Mouse (Mus musculus) heart, adult 11 months (tissue): ENCODE measurements at regions not wholly inside any gene's neighbourhood (a gene's known extent, or its start where the extent isn't known, plus 50 kb on each side); places are given as distances from the start of the nearest gene placed in this dataset.

ENCODE experiments used
- DNase-seq: peaks from one replicate; pipeline ENCODE4 v3.0.0; 2022

GRCm38 (mm10) chr10:44631584-44631983 is 103.3 kb upstream of the Prdm1 start:
- DNase-seq: peak; percentile 90

- peak; percentile 96 for DNase-seq
Observed at GRCm38 (mm10) chr10:44630485-44630884, 102.2 kb upstream of the Prdm1 start.

GRCm38 (mm10) chr10:44628387-44628786 is 100.1 kb upstream of the Prdm1 start:
- no peak for DNase-seq

- DNase-seq: peak; percentile 36
Observed at GRCm38 (mm10) chr10:44627431-44627830, 99.1 kb upstream of the Prdm1 start.

- peak; percentile 82 for DNase-seq
Observed at GRCm38 (mm10) chr10:44625521-44625920, 97.2 kb upstream of the Prdm1 start.

GRCm38 (mm10) chr10:44615586-44615985 is 87.3 kb upstream of the Prdm1 start:
- no peak for DNase-seq

- DNase-seq: no peak
Observed at GRCm38 (mm10) chr10:44612571-44612970, 84.3 kb upstream of the Prdm1 start.

- DNase-seq: no peak
Observed at GRCm38 (mm10) chr10:44611399-44611798, 83.1 kb upstream of the Prdm1 start.

- peak; percentile 17 for DNase-seq
Observed at GRCm38 (mm10) chr10:44609187-44609586, 80.9 kb upstream of the Prdm1 start.

- DNase-seq: peak; percentile 88
Observed at GRCm38 (mm10) chr10:44607334-44607851, 79.1 kb upstream of the Prdm1 start.

- peak; percentile 72 for DNase-seq
Observed at GRCm38 (mm10) chr10:44604512-44604911, 76.2 kb upstream of the Prdm1 start.

- peak; percentile 77 for DNase-seq
Observed at GRCm38 (mm10) chr10:44603461-44603860, 75.2 kb upstream of the Prdm1 start.

GRCm38 (mm10) chr10:44601550-44601949 is 73.2 kb upstream of the Prdm1 start:
- DNase-seq: peak; percentile 79

- peak; percentile 79 for DNase-seq
Observed at GRCm38 (mm10) chr10:44599964-44600334, 71.6 kb upstream of the Prdm1 start.

GRCm38 (mm10) chr10:44599331-44599963 is 71.1 kb upstream of the Prdm1 start:
- DNase-seq: no peak

- no peak for DNase-seq
Observed at GRCm38 (mm10) chr10:44598615-44599014, 70.3 kb upstream of the Prdm1 start.

- peak; percentile 71 for DNase-seq
Observed at GRCm38 (mm10) chr10:44595932-44596331, 67.6 kb upstream of the Prdm1 start.

- peak; percentile 87 for DNase-seq
Observed at GRCm38 (mm10) chr10:44589842-44590241, 61.5 kb upstream of the Prdm1 start.

GRCm38 (mm10) chr10:44589352-44589751 is 61.1 kb upstream of the Prdm1 start:
- peak; percentile 98 for DNase-seq

- DNase-seq: peak; percentile 29
Observed at GRCm38 (mm10) chr10:44582736-44583135, 54.4 kb upstream of the Prdm1 start.
